Mouse (Mus musculus) bone marrow macrophage, adult 2 months (primary cell): ENCODE measurements at regions not wholly inside any gene's neighbourhood (a gene's known extent, or its start where the extent isn't known, plus 50 kb on each side); places are given as distances from the start of the nearest gene placed in this dataset.

Source experiments
- CTCF ChIP-seq: IDR thresholded peaks from 2 replicates; pipeline ENCODE4 v1.5.1; 2012; ENCODE audit warnings: low read depth, mild to moderate bottlenecking, low read length, moderate library complexity
- POLR2A ChIP-seq: IDR thresholded peaks from 2 replicates; pipeline ENCODE4 v1.6.1; 2012; ENCODE audit warnings: mild to moderate bottlenecking, low read depth, low read length, borderline replicate concordance

- no peak for TF ChIP-seq CTCF
- no peak for TF ChIP-seq POLR2A
These were observed 849.1 kb downstream of the Gm9195 start for GRCm38 (mm10) chr14:71642536-71642935.
